Mouse (Mus musculus): ENCODE measurements around the gene Kcng3.

Kcng3 gene

DNA sequence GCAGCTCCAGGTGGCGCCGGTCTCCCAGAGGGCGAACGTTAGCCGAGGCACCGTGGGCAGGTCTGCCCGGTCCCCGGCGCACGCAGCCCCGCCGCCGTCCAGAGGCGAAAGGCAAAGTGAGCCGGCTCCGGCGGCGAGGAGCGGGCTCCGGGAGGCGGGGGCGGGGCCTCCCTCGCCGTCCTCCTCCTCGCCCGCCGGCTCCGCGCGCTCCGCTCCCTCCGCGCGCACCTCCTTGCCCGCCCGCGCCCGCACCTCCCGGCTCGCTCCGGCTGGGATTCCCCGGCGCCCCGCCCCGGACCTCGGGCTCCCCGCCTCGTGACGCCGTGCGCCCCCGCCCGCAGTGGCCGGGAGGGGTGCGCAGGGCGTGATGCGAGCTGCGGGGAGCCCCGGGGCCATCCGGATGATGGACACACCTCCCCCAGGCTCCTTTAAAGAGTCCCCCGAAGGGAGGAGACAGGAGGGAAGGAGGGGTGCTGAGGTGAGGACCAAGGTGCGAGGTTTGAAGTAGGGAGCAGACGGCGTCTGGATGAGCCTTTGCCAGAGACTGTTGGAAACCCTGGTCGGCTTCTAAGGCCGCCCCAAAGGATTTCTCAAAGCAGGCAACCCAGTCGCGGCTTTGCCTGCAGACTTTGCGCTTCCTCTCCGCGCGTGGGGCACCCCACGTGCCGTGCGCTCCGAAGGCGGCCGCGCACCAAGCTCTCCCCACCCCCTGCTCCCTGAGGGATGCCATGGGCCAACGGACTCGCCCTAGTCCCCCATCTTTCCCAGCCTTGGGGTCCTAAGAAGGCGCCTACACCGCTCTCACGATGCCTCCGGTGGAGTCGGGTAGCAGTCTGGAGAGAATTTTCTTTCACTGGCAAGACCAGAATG lies at the start of gene Kcng3:
Gene Kcng3 (minus strand): TSS at position 113 of the 870 bp plus-strand sequence.
- peak; percentile 28 for DNase-seq

GRCm38 (mm10) chr17:83677370-83677769 lies 45.7 kb upstream of the Kcng3 start:
- DNase-seq: no peak

DNA sequence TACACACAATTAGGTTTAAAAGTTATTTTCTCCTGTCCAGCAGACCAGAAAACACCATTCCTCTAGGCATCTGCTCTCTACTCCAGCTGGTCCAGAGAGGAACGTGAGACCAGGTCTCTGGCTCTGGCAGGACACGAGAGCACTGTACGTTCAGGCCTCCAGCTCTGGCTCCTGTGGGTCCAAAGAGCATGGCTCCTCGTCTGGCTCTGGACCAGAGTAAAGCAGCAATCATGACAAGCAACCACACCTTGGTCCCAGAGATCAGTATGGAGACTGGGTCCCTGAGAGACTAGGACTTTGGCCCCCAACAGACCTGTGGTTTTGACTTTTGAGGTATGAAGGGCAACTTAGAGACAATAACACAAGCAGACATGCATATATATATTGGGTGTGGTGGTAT lies 41.0 kb upstream of the Kcng3 start:
- DNase-seq: no peak

- DNase-seq: no peak
These were observed 36.4 kb upstream of the Kcng3 start for GRCm38 (mm10) chr17:83667934-83668690.

GRCm38 (mm10) chr17:83666597-83667287 lies 35.0 kb upstream of the Kcng3 start:
- peak; percentile 6 for DNase-seq

DNA sequence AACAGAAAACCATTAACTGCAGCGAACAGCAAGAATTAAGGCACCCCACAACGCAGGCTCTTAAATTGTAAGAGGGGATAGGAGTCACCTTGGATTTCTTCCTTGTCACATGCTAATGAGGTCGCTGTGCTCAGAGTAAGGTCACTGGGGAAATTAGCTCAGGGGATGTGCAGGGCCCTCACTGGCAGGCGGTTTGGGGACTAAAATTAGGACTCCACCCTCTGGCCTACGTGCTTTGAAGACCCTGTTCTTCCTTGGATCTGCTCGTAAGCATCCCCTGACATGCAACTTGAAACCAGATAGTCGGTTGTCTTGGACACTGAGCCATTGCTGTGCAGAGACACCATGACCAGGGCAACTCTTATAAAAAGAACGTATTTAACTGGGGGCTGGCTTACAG lies 33.1 kb upstream of the Kcng3 start:
- no peak for DNase-seq

- no peak for DNase-seq
These were observed 27.2 kb upstream of the Kcng3 start for GRCm38 (mm10) chr17:83658943-83659342.

GRCm38 (mm10) chr17:83657375-83657774 lies 25.7 kb upstream of the Kcng3 start:
- DNase-seq: no peak

DNA sequence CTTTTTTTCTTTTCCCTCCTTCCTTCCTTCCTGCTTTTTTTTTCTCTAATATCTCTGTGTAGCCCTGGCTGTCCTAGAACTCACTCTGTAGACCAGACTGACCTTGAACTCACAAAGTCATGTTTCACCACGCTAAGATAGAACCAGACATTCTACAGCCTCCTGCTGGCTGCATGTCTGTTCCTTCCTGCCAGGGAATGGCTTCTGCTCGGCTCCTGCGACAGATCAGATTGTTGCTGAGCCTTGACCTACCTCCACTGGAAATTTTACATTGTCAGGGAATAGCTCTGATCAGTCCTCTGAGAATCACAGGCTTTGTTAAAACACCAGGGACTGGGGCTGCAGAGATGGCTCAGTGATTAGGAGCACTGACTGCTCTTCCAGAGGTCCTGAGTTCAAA lies 24.0 kb upstream of the Kcng3 start:
- DNase-seq: no peak

DNA sequence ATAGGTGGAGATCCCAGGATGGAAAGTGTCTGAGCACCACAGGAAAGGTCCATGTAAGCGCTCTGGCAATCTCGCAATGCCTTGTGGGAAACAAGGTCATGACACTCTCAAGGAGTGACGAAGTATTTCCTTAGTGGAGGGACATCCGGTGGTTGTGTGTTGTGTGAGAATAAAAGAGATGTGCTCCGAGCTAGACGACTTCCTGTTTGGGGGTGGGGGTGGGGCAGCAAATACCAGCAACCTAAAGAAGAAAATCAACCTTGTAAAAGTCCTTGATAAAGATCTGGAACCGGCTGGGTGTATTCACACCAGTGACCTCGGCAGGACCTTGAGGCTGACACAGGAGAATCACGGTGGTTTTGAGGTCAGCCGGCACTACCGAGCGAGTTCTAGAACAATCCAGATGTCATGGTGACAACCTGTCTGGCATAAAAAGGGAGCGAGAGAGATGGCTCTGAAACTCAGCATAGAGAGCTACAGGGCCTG lies 23.0 kb upstream of the Kcng3 start:
- peak; percentile 13 for DNase-seq

- DNase-seq: no peak
These were observed 21.9 kb upstream of the Kcng3 start for GRCm38 (mm10) chr17:83653635-83654034.

DNA sequence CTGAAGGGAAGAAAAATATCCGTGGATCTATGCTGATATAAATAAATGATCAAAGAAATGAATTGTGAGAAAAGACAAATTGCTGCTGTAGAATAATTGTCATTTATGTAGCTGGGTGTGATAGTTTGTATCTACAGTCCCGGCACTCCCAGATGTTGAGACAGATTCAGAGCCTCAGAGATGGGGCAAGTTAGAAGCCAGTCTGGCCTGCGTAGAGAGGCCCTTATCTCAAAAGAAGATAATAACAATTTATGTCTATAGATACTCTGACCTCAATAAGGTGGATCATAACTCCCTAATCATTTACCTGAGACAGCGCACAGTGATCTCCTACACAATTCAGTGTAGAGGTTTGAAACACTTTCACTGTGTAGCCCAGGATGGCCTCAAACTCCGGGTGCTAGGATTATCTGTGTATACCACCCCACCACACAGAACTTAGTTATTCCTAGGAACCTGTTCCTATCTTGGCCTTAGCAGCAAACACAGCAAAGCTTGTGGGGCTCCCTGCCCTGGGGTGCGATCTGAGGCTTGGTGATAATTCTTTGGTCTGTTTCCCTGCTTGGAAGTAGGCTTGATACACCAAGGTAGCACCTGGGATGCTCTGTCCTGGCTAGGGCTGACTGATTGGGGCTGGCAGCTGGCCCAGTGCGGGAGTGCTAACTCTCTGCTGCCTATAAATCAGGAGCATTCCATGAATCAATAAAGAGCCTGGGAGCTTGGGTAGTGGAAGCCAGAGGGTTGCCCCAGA lies 19.4 kb upstream of the Kcng3 start:
- no peak for DNase-seq

DNA sequence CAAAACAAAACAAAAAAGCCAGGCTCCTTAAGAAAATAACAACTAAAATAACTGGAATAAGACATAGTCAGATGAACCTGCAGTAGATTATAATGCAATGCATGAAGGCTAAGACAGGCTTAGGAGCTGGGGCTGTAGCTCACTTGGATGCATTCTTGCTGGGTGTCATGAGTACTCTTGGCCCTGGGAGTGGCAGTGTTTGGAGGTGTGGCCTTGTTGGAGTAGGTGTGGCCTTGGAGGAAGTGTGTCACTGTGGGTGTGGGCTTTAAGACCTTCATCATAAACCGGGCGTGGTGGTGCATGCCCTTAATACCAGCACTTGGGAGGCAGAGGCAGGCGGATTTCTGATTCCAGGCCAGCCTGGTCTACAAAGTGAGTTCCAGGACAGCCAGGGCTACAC lies 18.3 kb upstream of the Kcng3 start:
- DNase-seq: peak; percentile 13

DNA sequence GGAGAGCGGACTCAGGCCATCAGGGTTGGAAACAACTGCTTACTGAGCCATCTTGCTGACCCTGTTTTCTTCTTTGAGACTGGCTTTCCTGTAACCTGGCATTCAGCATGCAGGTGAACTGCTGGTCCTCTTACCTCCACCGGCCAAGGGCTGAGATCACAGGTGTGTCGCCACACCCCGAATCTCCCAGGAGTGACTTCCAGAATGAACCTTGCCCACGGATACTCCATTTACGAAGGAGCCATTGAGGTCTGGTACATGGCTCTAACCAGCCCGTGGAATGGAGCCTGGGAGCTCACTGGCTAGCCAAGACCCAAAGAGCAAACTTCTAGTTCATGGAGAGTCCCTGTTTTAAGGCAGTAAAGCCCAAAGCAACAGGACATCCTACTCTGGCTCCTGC lies 15.7 kb upstream of the Kcng3 start:
- no peak for DNase-seq

GRCm38 (mm10) chr17:83646425-83647163 lies 14.9 kb upstream of the Kcng3 start:
- DNase-seq: no peak

GRCm38 (mm10) chr17:83645226-83645808 lies 13.6 kb upstream of the Kcng3 start:
- DNase-seq: peak; percentile 64

- peak; percentile 32 for DNase-seq
These were observed 5.7 kb upstream of the Kcng3 start for GRCm38 (mm10) chr17:83637393-83637792.

DNA sequence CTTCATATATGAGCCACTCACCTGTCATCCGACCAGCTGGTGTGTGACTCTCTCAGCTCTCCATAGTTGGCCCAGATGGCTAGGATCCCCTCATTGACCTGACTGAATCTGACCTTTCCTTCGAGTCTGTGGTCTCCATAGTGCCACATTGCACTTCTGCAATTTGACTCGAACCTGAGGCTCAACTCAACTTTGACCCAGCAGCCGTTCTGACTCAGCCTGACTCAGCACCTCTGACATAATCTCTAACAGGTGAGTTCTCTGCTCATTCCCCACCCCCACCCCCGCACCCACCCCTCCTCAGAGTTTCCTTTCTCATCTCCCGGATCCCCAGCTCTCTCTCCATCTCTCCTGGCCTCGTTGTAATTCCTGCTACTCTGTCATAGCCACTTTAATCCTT lies 4.7 kb upstream of the Kcng3 start:
- DNase-seq: no peak

DNA sequence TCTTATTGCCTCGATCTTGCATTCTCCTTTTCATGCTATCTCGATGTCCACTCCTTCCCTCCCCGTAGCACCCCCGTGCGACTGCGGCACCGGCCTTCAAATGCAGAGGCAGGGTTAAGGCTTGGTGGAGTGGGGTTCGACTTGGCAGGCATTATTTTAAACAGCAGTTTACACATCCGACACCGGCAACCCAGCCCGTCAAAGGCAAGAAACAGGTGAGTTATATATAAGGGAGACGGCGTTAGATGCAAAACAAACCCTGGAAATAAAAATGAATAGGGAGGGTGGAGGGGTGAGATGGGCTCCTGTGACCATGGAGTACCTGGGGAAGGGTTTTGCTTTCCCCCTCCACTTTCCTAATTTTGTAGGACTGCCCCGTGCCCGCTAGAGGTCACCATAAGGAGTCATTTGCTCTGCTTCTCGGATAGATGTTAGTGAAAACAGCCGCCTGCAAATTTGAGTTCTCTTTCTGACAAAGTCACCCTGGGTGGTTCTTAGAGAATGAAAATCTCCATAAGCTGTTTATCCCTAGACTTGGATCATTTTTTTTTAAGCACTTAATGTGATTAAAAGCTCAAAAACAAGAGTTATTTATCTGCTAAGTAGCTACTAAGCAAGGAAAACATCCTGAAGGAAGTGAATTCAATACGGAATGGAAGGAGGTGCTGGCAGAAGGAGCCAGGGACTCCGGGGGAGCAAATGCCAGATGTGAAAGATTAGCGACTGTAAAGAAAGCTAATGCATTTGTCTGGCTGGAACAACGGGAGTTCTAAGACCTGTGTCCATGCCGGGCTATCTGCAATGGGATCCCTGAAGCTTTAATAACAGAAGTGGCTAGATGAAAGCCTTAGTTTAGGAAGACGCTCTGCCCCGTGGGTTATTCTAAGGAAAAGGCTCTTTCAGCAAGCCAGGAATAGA lies 1.2 kb upstream of the Kcng3 start:
- DNase-seq: peak; percentile 81

Measured in lung, postnatal 10 days (tissue).